Mouse (Mus musculus) lung, postnatal 0 days (tissue): ENCODE results near the gene Aebp2. TPM values are rescaled to one million over a fixed set of nuclear protein-coding genes. Genes with fewer than 3 reads are reported as not detected.
A peak's percentile ranks its signal among the peaks of the same experiment; 100 is the strongest.

ENCODE experiments used
- ATAC-seq: fragments of 200-750 bp; cut with Nextera tagmentation; 2 replicates; pipeline ENCODE4 v1.8.0; 2017; ENCODE audit warnings: moderate library complexity
- DNase-seq: peaks from one replicate; pipeline ENCODE4 v3.0.0-alpha.2; 2016; ENCODE audit warnings: low spot score
- H3K27ac ChIP-seq: fragments of 300-500 bp; sonication (generic); 2 replicates; pipeline ENCODE4 v1.5.1; 2014; ENCODE audit warnings: antibody characterized with exemption, mild to moderate bottlenecking, low read length, mixed read lengths
- H3K27me3 ChIP-seq: fragments of 300-500 bp; sonication (generic); replicated peaks from 2 replicates; pipeline ENCODE4 v1.6.1; 2014; ENCODE audit warnings: low read length, mixed read lengths; ENCODE audit not compliant: insufficient read depth
- H3K36me3 ChIP-seq: fragments of 300-500 bp; sonication (generic); 2 replicates; pipeline ENCODE4 v1.6.1; 2014; ENCODE audit warnings: low read length, mixed read lengths; ENCODE audit not compliant: insufficient read depth
- H3K4me1 ChIP-seq: fragments of 300-500 bp; sonication (generic); 2 replicates; pipeline ENCODE4 v1.6.1; 2014; ENCODE audit warnings: antibody characterized with exemption, low read depth, low read length, mixed read lengths; ENCODE audit not compliant: insufficient read depth
- H3K4me2 ChIP-seq: fragments of 300-500 bp; sonication (generic); replicated peaks from 2 replicates; pipeline ENCODE4 v1.6.1; 2014; ENCODE audit warnings: low read depth, mild to moderate bottlenecking, low read length, moderate library complexity, mixed read lengths
- H3K4me3 ChIP-seq: fragments of 300-500 bp; sonication (generic); 2 replicates; pipeline ENCODE4 v1.5.1; 2014; ENCODE audit warnings: low read depth, low read length
- H3K9ac ChIP-seq: fragments of 300-500 bp; sonication (generic); replicated peaks from 2 replicates; pipeline ENCODE4 v1.6.1; 2014; ENCODE audit warnings: low read depth, mild to moderate bottlenecking
- H3K9me3 ChIP-seq: fragments of 300-500 bp; sonication (generic); 2 replicates; pipeline ENCODE4 v1.6.1; 2016; ENCODE audit warnings: low read length, mixed read lengths
- CTCF ChIP-seq: IDR thresholded peaks from 2 replicates; pipeline ENCODE4 v1.5.1; 2016; ENCODE audit warnings: antibody characterized with exemption, mild to moderate bottlenecking
- EP300 ChIP-seq: IDR thresholded peaks from 2 replicates; pipeline ENCODE4 v1.6.1; 2016; ENCODE audit warnings: antibody characterized with exemption, mild to moderate bottlenecking, control low read depth
- WGBS: fragments of 180-500 bp; shearing (Covaris S2); extraction: QIAGEN DNeasy Blood & Tissue Kit; methylation state at CpG from one replicate; pipeline ENCODE4 v1.1.7; 2014; 5-methylcytosine and 5-hydroxymethylcytosine counted together
- polyA plus RNA-seq: library from polyadenylated mRNA; unstranded; fragments of >200 nt; fragmentation: Nextera tagmentation; extraction: Ambion mirVana; gene quantifications from 2 replicates; pipeline ENCODE4 v1.2.1, GENCODE M21; 2015

The Aebp2 gene
- polyA plus RNA-seq, 1 experiment from 2014 or later: 7.6 TPM

DNA sequence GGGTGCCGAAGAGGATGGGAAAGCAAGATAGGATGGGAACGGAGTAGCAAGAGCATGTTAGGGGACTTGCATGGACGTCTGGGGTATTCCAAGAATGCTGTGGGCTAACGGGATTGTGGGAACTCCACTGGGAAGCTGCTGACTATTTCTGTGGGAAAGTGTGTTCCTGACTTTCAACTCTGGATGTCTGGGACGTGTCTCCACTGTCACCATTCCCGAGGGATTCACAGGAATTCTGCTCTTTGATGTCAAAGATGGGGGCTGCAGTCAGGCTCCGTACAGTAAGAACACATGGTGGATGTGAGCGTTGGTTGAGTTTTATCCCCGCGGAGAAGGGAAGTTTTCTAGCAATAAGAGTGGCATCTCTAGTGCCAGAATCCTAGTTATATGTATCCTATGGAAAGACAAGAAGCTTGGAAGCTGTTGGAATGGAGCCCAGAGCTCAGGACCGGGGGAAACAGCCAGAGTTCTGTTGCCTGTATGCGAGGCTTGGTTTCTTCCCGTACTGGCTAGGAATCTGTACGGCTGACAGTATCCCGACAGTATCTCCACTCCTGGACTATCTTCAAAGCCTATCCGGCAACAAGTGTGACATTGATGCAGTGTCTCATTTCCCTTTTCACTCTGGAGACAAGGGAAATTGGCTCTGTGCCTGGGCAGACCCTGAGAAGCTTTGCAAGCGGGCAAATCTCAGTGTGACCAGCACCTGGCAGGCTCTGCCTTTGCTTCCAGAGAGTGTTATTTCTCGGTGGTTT lies 44.2 kb downstream of the Aebp2 start:
- H3K4me1 ChIP-seq: no peaks in the 10 kb centered on the region
- ATAC-seq (peak; percentile 71), DNase-seq (peak; percentile 68)
- no peaks in the 10 kb centered on the region for H3K9me3 ChIP-seq
- 25% methylated on average over 18 of the region's 18 CpGs for WGBS
- TF ChIP-seq EP300 (peak; percentile 3; the same call in 1 of the 2 replicates), CTCF (no peak)
- no peak overlapping the region for H3K27ac ChIP-seq
- 0 out of 2 replicates have a peak overlapping the region, but pooled peaks have one; percentile 12 for H3K4me2 ChIP-seq
- H3K27me3 ChIP-seq: no peaks in the 10 kb centered on the region
- H3K9ac ChIP-seq: no peak overlapping the region
- H3K36me3 ChIP-seq: no peaks in the 10 kb centered on the region
- H3K4me3 ChIP-seq: no peak overlapping the region

DNA sequence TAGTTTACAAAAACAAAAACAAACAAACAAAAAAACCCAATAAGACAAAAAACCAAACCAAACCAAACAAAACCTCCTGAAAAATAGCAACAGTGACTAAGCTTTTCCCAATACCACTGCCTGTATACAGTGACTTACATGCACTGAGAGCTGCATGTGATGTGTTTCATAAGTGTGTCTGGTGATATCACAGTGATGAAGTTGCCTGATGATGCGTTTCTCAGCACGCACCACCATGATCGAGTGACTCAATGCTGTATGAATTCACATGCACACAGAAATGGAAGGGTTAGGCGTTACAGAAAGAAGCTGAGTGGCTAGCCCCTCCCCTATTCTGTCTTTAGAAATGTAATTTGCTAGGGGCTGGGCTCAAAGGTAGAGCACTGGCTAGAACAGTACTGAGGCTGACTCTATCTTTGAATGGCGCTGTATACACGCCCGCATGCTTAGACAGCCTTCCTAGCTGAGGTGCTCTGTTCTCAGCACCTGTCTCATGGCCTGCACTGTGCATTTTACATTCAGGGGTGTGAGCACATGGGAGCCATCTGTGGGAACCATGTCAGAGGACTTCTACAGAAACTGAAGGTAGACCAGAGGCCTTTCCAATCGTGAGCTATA lies 44.9 kb downstream of the Aebp2 start:
- H3K4me1 ChIP-seq: no peaks in the 10 kb centered on the region
- H3K36me3 ChIP-seq: no peaks in the 10 kb centered on the region
- no peak overlapping the region for H3K27ac ChIP-seq
- H3K9me3 ChIP-seq: no peaks in the 10 kb centered on the region
- no peak overlapping the region for H3K4me2 ChIP-seq
- DNase-seq (peak; percentile 42), ATAC-seq (peak; percentile 18; the same call in 1 of the 2 replicates)
- no peaks in the 10 kb centered on the region for H3K27me3 ChIP-seq
- TF ChIP-seq CTCF (no peak), EP300 (no peak)
- H3K9ac ChIP-seq: no peak overlapping the region
- H3K4me3 ChIP-seq: no peak overlapping the region
- WGBS: 75% methylated on average over 8 of the region's 8 CpGs

DNA sequence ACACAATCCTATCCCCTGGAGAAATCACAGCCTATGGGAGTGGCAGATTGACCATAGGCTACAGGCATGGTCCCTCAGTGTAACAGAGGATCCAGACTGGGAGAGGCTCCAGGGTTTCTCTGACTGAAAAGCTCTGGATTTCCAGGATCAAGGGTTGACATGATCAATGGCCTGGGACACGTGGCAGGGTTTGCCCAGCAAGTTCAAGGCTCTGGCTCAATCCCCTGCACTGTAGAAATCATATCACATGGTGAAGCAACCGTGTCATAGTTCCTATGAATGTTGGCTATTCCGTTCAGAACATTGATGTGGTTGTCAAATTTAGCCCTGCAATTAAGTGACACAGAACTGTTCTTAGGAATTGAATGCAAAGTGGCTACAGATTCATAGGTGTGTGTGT lies 52.0 kb downstream of the Aebp2 start:
- H3K4me1 ChIP-seq: no peaks in the 10 kb centered on the region
- no peaks in the 10 kb centered on the region for H3K9me3 ChIP-seq
- H3K27ac ChIP-seq: no peak overlapping the region
- DNase-seq (peak; percentile 43), ATAC-seq (peak; percentile 53)
- H3K4me3 ChIP-seq: no peak overlapping the region
- H3K9ac ChIP-seq: no peak overlapping the region
- H3K4me2 ChIP-seq: no peak overlapping the region
- no peaks in the 10 kb centered on the region for H3K27me3 ChIP-seq
- TF ChIP-seq EP300 (no peak), CTCF (no peak)
- WGBS: 71% methylated on average over 3 of the region's 3 CpGs
- H3K36me3 ChIP-seq: no peaks in the 10 kb centered on the region

DNA sequence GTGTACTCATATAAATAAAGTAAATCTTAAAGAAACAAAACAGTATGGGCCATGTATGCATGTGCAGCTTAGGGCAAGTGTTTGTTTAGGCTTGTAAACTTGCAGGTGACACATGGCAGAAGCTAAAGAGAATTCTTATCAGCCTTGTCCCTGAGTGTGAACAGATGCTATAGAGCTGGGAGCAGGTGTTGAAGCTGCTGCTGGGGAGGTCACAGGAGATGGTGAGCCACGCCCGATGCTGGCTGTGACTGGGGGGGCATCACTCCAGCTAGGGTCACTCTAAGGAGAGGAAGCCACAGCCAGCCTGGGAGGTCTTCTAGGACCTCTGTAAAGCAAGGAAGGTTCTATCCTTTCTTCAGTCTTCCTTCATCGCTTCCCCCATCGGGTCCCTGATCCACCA lies 53.6 kb downstream of the Aebp2 start:
- Histone ChIP-seq H3K4me3 (no peak overlapping the region), H3K36me3 (no peaks in the 10 kb centered on the region), H3K27ac (no peak overlapping the region), H3K4me2 (no peak overlapping the region), H3K9ac (no peak overlapping the region), H3K4me1 (no peaks in the 10 kb centered on the region), H3K9me3 (no peaks in the 10 kb centered on the region), H3K27me3 (no peaks in the 10 kb centered on the region)
- 85% methylated on average over 4 of the region's 4 CpGs for WGBS
- TF ChIP-seq CTCF: no peak
- no peak for TF ChIP-seq EP300
- no peak for DNase-seq
- ATAC-seq: no peak

DNA sequence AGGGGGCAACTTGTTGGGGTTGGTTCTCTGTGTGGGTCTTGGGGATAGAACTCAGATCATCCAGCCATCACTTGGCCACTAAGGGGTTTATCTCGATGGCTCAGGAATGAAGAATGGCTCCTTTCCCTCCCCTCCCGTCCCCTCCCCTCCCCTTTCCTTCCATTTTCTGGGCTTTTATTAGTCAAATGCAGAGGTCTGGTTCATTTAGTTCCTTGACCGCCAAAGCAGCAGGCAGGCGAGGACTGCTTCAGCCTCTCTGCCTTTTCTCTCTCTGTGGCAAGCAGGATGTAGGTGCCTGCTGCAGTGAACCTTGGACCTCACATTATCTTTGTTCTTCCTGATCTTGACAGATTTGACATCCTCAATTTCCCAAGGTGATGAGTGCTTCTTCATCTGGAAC lies 54.6 kb downstream of the Aebp2 start:
- WGBS: 40% methylated on average over 4 of the region's 4 CpGs
- Histone ChIP-seq H3K9ac (no peak overlapping the region), H3K4me1 (no peaks in the 10 kb centered on the region), H3K27ac (no peak overlapping the region), H3K4me2 (no peak overlapping the region), H3K9me3 (no peaks in the 10 kb centered on the region), H3K36me3 (no peaks in the 10 kb centered on the region), H3K27me3 (no peaks in the 10 kb centered on the region), H3K4me3 (no peak overlapping the region)
- no peak for ATAC-seq
- no peak for TF ChIP-seq CTCF
- TF ChIP-seq EP300: no peak
- no peak for DNase-seq

DNA sequence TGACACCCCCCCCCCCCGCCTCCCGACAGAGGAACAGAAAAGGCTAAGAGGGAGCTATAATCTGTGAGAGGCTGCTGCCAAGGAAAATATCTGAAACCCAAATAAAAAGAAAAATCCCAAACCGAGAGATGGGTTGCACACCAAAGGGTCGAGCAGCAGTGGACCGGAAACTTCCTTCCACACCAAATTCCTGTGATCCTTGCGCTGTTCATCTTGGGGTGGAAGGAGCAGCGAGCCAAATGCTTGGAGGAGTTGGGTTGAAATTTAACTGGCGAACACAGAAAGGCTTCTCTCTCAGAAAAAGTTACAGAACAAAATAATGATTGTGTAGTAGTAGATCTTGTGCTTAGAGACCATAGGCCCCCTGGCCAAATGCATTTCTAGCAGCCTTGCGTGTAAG lies 55.5 kb downstream of the Aebp2 start:
- TF ChIP-seq CTCF: no peak
- TF ChIP-seq EP300: no peak
- no peak overlapping the region for H3K4me2 ChIP-seq
- no peak for DNase-seq

More for the DNA sequence above, 55.5 kb downstream of the Aebp2 start:
- Histone ChIP-seq H3K4me1 (no peaks in the 10 kb centered on the region), H3K27me3 (no peaks in the 10 kb centered on the region), H3K36me3 (no peaks in the 10 kb centered on the region), H3K9ac (no peak overlapping the region), H3K4me3 (no peak overlapping the region), H3K27ac (no peak overlapping the region), H3K9me3 (no peaks in the 10 kb centered on the region)
- 52% methylated on average over 9 of the region's 9 CpGs for WGBS
- ATAC-seq: no peak
